Mouse (Mus musculus): ENCODE data around the gene Chn1.

Gene Chn1

GRCm38 (mm10) chr2:73690783-73691604 is 84.2 kb downstream of the Chn1 start:
- no peak for DNase-seq (ENCODE audit: low read depth, low spot score)
- H3K36me3 ChIP-seq (ENCODE audit: control insufficient read depth, insufficient read depth, low read length, poor library complexity, severe bottlenecking): no peaks in the 10 kb centered on the region
- H3K27me3 ChIP-seq (ENCODE audit: control insufficient read depth, insufficient read depth, low read length, poor library complexity, severe bottlenecking): no peaks in the 10 kb centered on the region

- DNase-seq (ENCODE audit: low read depth, low spot score): no peak
- H3K36me3 ChIP-seq (ENCODE audit: control insufficient read depth, insufficient read depth, low read length, poor library complexity, severe bottlenecking): no peaks in the 10 kb centered on the region
- no peaks in the 10 kb centered on the region for H3K27me3 ChIP-seq (ENCODE audit: control insufficient read depth, insufficient read depth, low read length, poor library complexity, severe bottlenecking)
Measured at GRCm38 (mm10) chr2:73682500-73682899, 92.6 kb downstream of the Chn1 start.

- Histone ChIP-seq H3K36me3 (ENCODE audit: control insufficient read depth, insufficient read depth, low read length, poor library complexity, severe bottlenecking) (no peaks in the 10 kb centered on the region), H3K27me3 (ENCODE audit: control insufficient read depth, insufficient read depth, low read length, poor library complexity, severe bottlenecking) (no peaks in the 10 kb centered on the region)
- DNase-seq (ENCODE audit: low read depth, low spot score): no peak
Measured at GRCm38 (mm10) chr2:73680425-73681027, 94.6 kb downstream of the Chn1 start.

GRCm38 (mm10) chr2:73668608-73669007 is 106.5 kb downstream of the Chn1 start:
- Histone ChIP-seq H3K27me3 (ENCODE audit: control insufficient read depth, insufficient read depth, low read length, poor library complexity, severe bottlenecking) (no peaks in the 10 kb centered on the region), H3K36me3 (ENCODE audit: control insufficient read depth, insufficient read depth, low read length, poor library complexity, severe bottlenecking) (no peaks in the 10 kb centered on the region)
- DNase-seq (ENCODE audit: low read depth, low spot score): no peak

GRCm38 (mm10) chr2:73660566-73661134 is 114.5 kb downstream of the Chn1 start:
- DNase-seq (ENCODE audit: low read depth, low spot score): no peak
- no peaks in the 10 kb centered on the region for H3K27me3 ChIP-seq (ENCODE audit: control insufficient read depth, insufficient read depth, low read length, poor library complexity, severe bottlenecking)
- H3K36me3 ChIP-seq (ENCODE audit: control insufficient read depth, insufficient read depth, low read length, poor library complexity, severe bottlenecking): no peaks in the 10 kb centered on the region

- Histone ChIP-seq H3K36me3 (ENCODE audit: control insufficient read depth, insufficient read depth, low read length, poor library complexity, severe bottlenecking) (no peaks in the 10 kb centered on the region), H3K27me3 (ENCODE audit: control insufficient read depth, insufficient read depth, low read length, poor library complexity, severe bottlenecking) (no peaks in the 10 kb centered on the region)
- DNase-seq (ENCODE audit: low read depth, low spot score): no peak
Measured at GRCm38 (mm10) chr2:73659726-73660565, 115.2 kb downstream of the Chn1 start.

GRCm38 (mm10) chr2:73659041-73659440 is 116.1 kb downstream of the Chn1 start:
- no peak for DNase-seq (ENCODE audit: low read depth, low spot score)
- Histone ChIP-seq H3K27me3 (ENCODE audit: control insufficient read depth, insufficient read depth, low read length, poor library complexity, severe bottlenecking) (no peaks in the 10 kb centered on the region), H3K36me3 (ENCODE audit: control insufficient read depth, insufficient read depth, low read length, poor library complexity, severe bottlenecking) (no peaks in the 10 kb centered on the region)

GRCm38 (mm10) chr2:73657961-73658360 is 117.2 kb downstream of the Chn1 start:
- no peaks in the 10 kb centered on the region for H3K27me3 ChIP-seq (ENCODE audit: control insufficient read depth, insufficient read depth, low read length, poor library complexity, severe bottlenecking)
- no peak for DNase-seq (ENCODE audit: low read depth, low spot score)
- H3K36me3 ChIP-seq (ENCODE audit: control insufficient read depth, insufficient read depth, low read length, poor library complexity, severe bottlenecking): no peaks in the 10 kb centered on the region

- DNase-seq (ENCODE audit: low read depth, low spot score): no peak
- Histone ChIP-seq H3K27me3 (ENCODE audit: control insufficient read depth, insufficient read depth, low read length, poor library complexity, severe bottlenecking) (no peaks in the 10 kb centered on the region), H3K36me3 (ENCODE audit: control insufficient read depth, insufficient read depth, low read length, poor library complexity, severe bottlenecking) (no peaks in the 10 kb centered on the region)
Measured at GRCm38 (mm10) chr2:73657151-73657550, 118.0 kb downstream of the Chn1 start.

- Histone ChIP-seq H3K36me3 (ENCODE audit: control insufficient read depth, insufficient read depth, low read length, poor library complexity, severe bottlenecking) (no peaks in the 10 kb centered on the region), H3K27me3 (ENCODE audit: control insufficient read depth, insufficient read depth, low read length, poor library complexity, severe bottlenecking) (no peaks in the 10 kb centered on the region)
- no peak for DNase-seq (ENCODE audit: low read depth, low spot score)
Measured at GRCm38 (mm10) chr2:73655663-73656062, 119.5 kb downstream of the Chn1 start.

GRCm38 (mm10) chr2:73654892-73655243 is 120.3 kb downstream of the Chn1 start:
- no peaks in the 10 kb centered on the region for H3K36me3 ChIP-seq (ENCODE audit: control insufficient read depth, insufficient read depth, low read length, poor library complexity, severe bottlenecking)
- no peaks in the 10 kb centered on the region for H3K27me3 ChIP-seq (ENCODE audit: control insufficient read depth, insufficient read depth, low read length, poor library complexity, severe bottlenecking)
- no peak for DNase-seq (ENCODE audit: low read depth, low spot score)

- Histone ChIP-seq H3K27me3 (ENCODE audit: control insufficient read depth, insufficient read depth, low read length, poor library complexity, severe bottlenecking) (no peaks in the 10 kb centered on the region), H3K36me3 (ENCODE audit: control insufficient read depth, insufficient read depth, low read length, poor library complexity, severe bottlenecking) (no peaks in the 10 kb centered on the region)
- DNase-seq (ENCODE audit: low read depth, low spot score): no peak
Measured at GRCm38 (mm10) chr2:73654059-73654891, 120.9 kb downstream of the Chn1 start.

- no peak for DNase-seq (ENCODE audit: low read depth, low spot score)
- H3K36me3 ChIP-seq (ENCODE audit: control insufficient read depth, insufficient read depth, low read length, poor library complexity, severe bottlenecking): no peaks in the 10 kb centered on the region
- H3K27me3 ChIP-seq (ENCODE audit: control insufficient read depth, insufficient read depth, low read length, poor library complexity, severe bottlenecking): no peaks in the 10 kb centered on the region
Measured at GRCm38 (mm10) chr2:73637688-73638087, 137.5 kb downstream of the Chn1 start.

GRCm38 (mm10) chr2:73636387-73636786 is 138.8 kb downstream of the Chn1 start:
- no peak for DNase-seq (ENCODE audit: low read depth, low spot score)
- no peaks in the 10 kb centered on the region for H3K36me3 ChIP-seq (ENCODE audit: control insufficient read depth, insufficient read depth, low read length, poor library complexity, severe bottlenecking)
- no peaks in the 10 kb centered on the region for H3K27me3 ChIP-seq (ENCODE audit: control insufficient read depth, insufficient read depth, low read length, poor library complexity, severe bottlenecking)
